Mouse (Mus musculus): Measurements from ENCODE around the gene Catsperz. TPM values are rescaled to one million over a fixed set of nuclear protein-coding genes. Genes with fewer than 3 reads are reported as not detected.

Catsperz gene
- polyA plus RNA-seq (2014; fragmentation: Illumina TruSeq; extraction: RNeasy Lipid Tissue Mini Kit (QIAGEN cat#74804); ENCODE audit: low read depth, low replicate concordance) = not detected

DNA sequence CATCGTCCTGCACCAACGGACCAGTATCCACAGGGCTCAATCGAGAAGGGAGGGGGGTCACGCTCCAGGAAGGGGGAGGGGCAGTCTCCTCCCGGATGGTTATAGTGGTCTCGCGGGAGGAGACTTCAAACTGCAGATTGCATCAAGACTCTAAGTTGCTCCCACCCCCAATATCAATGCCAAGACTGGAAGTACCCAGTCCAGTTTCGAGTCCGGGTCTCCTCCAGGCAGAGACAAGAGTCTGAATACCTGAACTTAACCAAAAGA is at the start of gene Catsperz:
Catsperz (minus strand) TSS at position 74 of the 267 bp plus-strand sequence.

DNA sequence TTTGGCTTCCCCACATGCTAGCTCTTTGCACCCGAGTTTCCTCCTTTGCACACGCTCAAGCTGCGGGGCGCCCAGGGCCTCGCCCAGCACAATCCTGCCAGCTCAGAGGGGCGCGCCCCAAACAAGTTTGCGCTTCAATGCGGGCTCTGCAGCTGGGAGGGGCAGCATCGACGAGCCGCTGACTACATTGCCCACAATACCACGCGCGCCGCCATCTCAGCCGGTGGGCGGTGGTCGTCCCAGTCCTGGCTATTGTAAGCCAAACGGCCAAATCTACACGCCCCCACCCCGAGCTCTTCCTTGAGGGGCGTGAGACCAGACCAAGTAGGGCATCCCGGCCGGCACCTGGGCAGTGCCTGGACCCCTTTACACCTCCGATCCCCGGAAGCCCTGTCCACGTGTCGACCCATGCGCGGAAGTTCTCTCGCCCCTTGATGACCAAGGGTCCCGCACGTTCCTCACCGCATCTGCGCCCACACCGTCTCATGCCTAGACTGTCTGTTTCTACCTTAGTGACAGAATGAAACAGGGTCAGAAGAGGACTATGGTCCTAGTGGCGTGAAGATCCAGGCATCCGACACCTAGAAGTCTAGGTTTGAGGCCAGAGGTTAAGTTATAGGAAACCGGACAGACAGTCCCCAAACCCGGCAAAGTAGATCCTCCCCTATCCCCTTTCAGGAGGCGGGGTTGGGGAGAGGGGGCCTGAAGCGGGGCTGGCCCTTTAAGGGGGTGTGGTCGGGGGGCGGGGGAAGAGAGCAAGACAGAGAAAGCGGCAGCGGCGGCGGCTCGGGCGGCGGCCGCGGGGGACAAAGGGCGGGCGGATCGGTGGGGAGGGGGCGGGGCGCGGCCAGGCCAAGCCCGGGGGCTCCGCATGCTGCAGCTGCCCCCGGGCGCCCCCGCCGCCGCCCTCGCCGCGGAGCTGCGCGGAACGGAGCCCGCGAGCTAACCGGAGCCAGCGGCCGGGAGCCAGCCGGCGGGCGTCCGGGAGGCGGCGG is 49.3 kb upstream of the Catsperz start, which contains the start of gene Ppp1r14b:
Ppp1r14b (plus strand) TSS at position 758 of the 995 bp plus-strand sequence.

DNA sequence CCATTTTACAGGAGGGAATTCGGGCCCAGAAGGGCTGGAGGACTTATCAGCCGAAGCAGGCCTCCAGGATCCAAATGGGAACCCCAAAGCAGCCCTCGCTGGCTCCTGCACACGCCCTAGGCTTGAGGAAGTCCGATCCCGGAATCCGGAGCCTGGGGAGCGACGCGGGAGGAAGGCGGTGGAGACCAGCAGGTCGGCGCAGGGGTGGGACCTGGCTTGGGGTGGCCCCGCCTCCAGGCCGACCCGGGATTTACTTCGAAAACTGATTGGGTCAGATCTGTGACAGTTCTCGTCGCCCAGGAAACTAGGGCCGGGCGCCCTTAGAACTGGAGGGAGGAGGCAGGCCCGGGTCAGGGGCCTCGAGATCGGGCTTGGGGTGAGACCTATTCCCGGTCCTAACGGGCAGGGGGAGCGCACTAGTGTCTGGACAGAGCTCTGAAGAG is 17.1 kb upstream of the Catsperz start, which contains the start of gene Gpr137:
Gpr137 (minus strand) TSS at position 232 of the 443 bp plus-strand sequence.

DNA sequence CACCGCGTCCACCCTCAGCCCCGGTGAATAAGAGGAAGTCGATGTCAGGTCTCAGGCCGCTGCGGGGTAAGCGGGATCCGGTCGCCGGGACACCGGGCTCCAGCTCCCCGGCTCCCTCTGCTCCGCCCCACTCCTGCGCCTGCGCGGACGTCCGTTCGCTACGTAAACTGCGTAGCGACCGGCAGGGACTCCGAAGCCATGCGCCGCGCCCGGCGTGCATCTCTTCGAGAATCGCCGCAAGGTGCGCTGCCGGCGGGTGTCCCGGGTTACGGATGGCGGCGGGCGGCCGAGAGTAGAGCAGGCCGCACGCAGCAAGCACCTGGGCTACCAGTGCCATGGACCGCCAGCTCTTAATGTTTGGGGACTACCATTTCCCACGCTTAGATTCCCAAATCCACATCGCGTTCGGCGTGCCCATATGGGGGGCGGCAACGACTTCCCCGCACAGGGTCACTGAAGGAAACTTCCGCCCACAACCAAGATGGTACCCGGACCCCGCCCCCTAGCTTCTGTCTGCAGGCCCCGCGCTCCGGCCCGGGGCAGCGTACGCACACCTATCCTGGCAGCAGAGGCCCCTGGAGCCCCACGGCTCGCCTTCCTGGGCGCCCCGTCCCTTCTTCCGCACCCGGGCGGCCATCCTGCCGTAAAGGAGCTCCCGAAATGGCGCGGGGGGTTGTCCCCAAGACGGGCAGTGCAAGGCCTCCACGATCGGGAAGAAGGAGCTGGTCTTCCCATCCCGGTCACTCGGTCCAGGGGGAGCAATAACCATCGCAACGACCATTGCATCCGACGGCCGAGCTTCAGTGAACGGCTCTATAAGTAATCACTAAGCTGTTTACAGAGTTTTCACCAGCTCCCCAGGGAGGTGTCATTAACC is 16.4 kb upstream of the Catsperz start, which contains the start of gene Bad:
Bad (plus strand) TSS at position 490 of the 877 bp plus-strand sequence.

DNA sequence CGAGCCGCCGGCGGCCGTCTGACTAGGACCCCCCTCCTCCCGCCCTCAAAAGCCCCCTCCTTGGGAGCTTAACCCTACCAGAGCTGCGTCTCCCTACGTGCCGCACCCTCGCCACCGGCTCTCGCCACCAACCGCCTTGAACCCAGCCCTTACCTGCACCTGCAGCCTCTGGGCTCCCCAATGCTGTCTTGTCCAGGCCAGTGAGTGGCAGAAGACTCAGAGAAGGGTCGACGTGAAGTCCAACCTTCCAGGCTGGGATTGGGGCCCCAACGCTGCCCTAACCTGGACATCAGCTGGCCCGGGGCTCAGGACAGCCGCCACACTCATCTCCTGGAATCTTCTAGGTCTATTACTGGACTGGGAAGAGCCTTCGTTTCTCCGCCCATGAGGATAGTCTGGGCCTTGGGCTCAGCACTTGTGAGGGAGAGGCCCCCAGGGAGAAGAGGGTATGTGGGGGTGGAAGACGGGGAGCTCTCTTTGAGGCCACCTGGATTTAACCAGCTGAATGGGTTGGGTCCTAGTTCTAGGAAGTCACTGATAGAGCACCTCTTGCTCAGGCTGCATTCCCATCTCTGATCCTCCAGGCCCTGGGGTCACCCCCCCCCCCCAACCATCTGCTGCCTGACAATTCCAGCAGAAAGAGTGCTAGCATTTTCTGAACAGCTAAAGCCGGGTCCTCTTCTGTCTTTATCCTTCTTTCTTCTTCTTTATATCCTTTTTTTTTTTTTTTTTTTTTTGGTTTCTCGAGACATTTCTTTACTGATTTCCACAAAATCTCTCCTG is 9.2 kb upstream of the Catsperz start, which contains the start of gene Kcnk4:
Kcnk4 (minus strand) TSS at position 321 of the 783 bp plus-strand sequence.

DNA sequence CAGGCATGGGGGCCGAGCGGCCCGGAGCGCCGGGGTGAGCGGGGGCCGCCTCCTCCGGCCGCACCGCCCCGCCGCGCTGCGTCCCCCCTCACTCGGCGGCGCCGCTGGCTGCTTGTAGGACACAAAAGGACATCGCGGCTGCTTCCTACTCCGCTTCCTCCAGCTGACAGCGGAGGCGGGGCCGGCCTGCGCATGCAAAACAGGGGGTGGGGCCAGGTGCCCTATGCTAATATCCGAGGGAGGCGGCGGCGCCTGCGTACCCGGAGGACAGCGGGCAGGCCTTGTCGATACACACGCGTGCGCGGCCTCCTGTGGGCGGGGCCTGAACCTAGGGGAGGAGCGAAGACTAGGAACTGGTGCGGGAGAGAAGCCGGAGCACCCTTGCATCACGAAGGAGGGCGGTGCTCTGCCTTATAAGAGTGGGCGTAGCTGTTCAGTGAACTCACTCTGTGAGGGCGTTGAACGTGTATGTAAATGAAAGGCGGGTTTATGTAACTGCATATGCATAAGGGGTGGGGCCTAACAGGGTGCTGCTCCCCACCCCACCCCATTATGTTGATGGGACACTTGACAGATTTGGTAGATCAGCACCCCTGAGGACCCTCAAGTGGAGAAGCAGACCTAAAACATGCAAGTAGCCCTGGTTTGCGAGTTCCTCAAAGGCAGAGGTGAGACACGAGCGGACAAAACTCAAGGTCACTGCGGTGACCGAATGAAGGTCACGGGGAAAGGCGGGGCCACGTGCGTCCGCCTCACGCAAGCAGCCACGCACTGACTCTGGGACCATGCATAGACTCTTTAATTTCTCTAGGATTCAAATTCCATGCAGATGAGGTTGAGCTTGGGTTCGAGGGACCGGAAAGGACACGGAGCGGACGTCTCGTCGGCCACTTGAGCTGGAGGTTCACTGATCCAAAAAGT is 3.3 kb downstream of the Catsperz start, which contains the start of gene Esrra:
Esrra (minus strand) TSS at position 167 of the 921 bp plus-strand sequence.

DNA sequence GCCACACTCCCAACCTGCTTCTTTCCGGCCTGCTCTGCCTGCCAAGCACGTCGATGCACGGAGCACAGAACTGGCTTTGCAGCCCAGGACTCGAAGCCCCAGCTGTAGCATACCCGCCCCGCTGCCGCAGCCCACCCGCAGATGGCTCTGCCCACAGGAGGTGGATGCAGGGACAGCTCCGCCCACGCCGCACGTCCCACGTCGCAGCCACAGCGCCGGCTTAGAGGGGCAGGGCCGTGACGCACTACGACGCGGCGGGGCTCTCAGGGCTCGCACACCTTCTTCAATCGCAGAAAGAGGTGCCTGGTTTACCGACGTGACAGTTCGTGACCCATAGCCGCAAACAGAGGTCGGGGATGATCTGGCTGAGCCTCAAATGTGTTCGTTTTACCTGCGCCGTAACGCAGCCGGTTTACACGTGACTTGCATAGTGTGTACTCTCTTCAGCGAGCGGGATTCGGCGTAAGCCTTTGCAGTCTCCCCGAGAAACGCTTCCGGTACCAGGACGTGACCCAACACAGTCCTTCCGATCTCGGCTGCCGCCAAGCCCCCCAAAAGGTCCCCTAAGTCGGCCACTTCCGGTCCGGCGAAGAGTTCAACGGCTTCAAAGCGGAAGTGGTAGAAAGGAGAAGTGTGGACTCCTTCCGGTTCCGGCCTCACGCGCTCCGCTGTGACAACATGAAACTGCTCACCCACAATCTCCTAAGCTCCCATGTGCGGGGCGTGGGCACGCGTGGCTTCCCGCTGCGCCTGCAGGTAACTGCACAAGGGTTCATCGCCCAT is 15.5 kb downstream of the Catsperz start, which contains the start of the genes Trmt112 and Prdx5:
Trmt112 (plus strand) TSS at position 192 of the 783 bp plus-strand sequence.
Prdx5 (minus strand) TSS at position 600 of the 783 bp plus-strand sequence.

Other genes starting within 250 kb of the Catsperz start
- gene Rps6ka4, start 84.7 kb downstream of the Catsperz start, polyA plus RNA-seq (2014; fragmentation: Illumina TruSeq; extraction: RNeasy Lipid Tissue Mini Kit (QIAGEN cat#74804); ENCODE audit: low read depth, low replicate concordance) = not detected
- gene Ccdc88b, start 67.2 kb downstream of the Catsperz start, polyA plus RNA-seq (2014; fragmentation: Illumina TruSeq; extraction: RNeasy Lipid Tissue Mini Kit (QIAGEN cat#74804); ENCODE audit: low read depth, low replicate concordance) = not detected
- gene Trmt112, start 15.7 kb downstream of the Catsperz start, polyA plus RNA-seq (2014; fragmentation: Illumina TruSeq; extraction: RNeasy Lipid Tissue Mini Kit (QIAGEN cat#74804); ENCODE audit: low read depth, low replicate concordance) = 17.5 TPM
- gene Prdx5, start 15.3 kb downstream of the Catsperz start, polyA plus RNA-seq (2014; fragmentation: Illumina TruSeq; extraction: RNeasy Lipid Tissue Mini Kit (QIAGEN cat#74804); ENCODE audit: low read depth, low replicate concordance) = 192 TPM
- gene Esrra, start 3.6 kb downstream of the Catsperz start, polyA plus RNA-seq (2014; fragmentation: Illumina TruSeq; extraction: RNeasy Lipid Tissue Mini Kit (QIAGEN cat#74804); ENCODE audit: low read depth, low replicate concordance) = 2.4 TPM
- not detected for gene Kcnk4, start 9.1 kb upstream of the Catsperz start, polyA plus RNA-seq (2014; fragmentation: Illumina TruSeq; extraction: RNeasy Lipid Tissue Mini Kit (QIAGEN cat#74804); ENCODE audit: low read depth, low replicate concordance)
- gene Bad, start 16.5 kb upstream of the Catsperz start, polyA plus RNA-seq (2014; fragmentation: Illumina TruSeq; extraction: RNeasy Lipid Tissue Mini Kit (QIAGEN cat#74804); ENCODE audit: low read depth, low replicate concordance) = 1.1 TPM
- not detected for gene Gpr137, start 17.1 kb upstream of the Catsperz start, polyA plus RNA-seq (2014; fragmentation: Illumina TruSeq; extraction: RNeasy Lipid Tissue Mini Kit (QIAGEN cat#74804); ENCODE audit: low read depth, low replicate concordance)
- gene Ppp1r14b, start 49.6 kb upstream of the Catsperz start, polyA plus RNA-seq (2014; fragmentation: Illumina TruSeq; extraction: RNeasy Lipid Tissue Mini Kit (QIAGEN cat#74804); ENCODE audit: low read depth, low replicate concordance) = 4.0 TPM
- gene Plcb3, start 51.1 kb upstream of the Catsperz start, polyA plus RNA-seq (2014; fragmentation: Illumina TruSeq; extraction: RNeasy Lipid Tissue Mini Kit (QIAGEN cat#74804); ENCODE audit: low read depth, low replicate concordance) = 1.8 TPM
- 13.6 TPM for gene Fkbp2, start 55.1 kb upstream of the Catsperz start, polyA plus RNA-seq (2014; fragmentation: Illumina TruSeq; extraction: RNeasy Lipid Tissue Mini Kit (QIAGEN cat#74804); ENCODE audit: low read depth, low replicate concordance)
- gene Vegfb, start 62.3 kb upstream of the Catsperz start, polyA plus RNA-seq (2014; fragmentation: Illumina TruSeq; extraction: RNeasy Lipid Tissue Mini Kit (QIAGEN cat#74804); ENCODE audit: low read depth, low replicate concordance) = 10.3 TPM
- not detected for gene Dnajc4, start 67.2 kb upstream of the Catsperz start, polyA plus RNA-seq (2014; fragmentation: Illumina TruSeq; extraction: RNeasy Lipid Tissue Mini Kit (QIAGEN cat#74804); ENCODE audit: low read depth, low replicate concordance)
- gene Nudt22, start 70.7 kb upstream of the Catsperz start, polyA plus RNA-seq (2014; fragmentation: Illumina TruSeq; extraction: RNeasy Lipid Tissue Mini Kit (QIAGEN cat#74804); ENCODE audit: low read depth, low replicate concordance) = not detected
- gene Trpt1, start 70.8 kb upstream of the Catsperz start, polyA plus RNA-seq (2014; fragmentation: Illumina TruSeq; extraction: RNeasy Lipid Tissue Mini Kit (QIAGEN cat#74804); ENCODE audit: low read depth, low replicate concordance) = not detected
- gene Fermt3, start 94.1 kb upstream of the Catsperz start, polyA plus RNA-seq (2014; fragmentation: Illumina TruSeq; extraction: RNeasy Lipid Tissue Mini Kit (QIAGEN cat#74804); ENCODE audit: low read depth, low replicate concordance) = not detected
- 47.9 TPM for gene Stip1, start 114.6 kb upstream of the Catsperz start, polyA plus RNA-seq (2014; fragmentation: Illumina TruSeq; extraction: RNeasy Lipid Tissue Mini Kit (QIAGEN cat#74804); ENCODE audit: low read depth, low replicate concordance)
- 3.9 TPM for gene Macrod1, start 131.4 kb upstream of the Catsperz start, polyA plus RNA-seq (2014; fragmentation: Illumina TruSeq; extraction: RNeasy Lipid Tissue Mini Kit (QIAGEN cat#74804); ENCODE audit: low read depth, low replicate concordance)
- gene Flrt1, start 180.3 kb upstream of the Catsperz start, polyA plus RNA-seq (2014; fragmentation: Illumina TruSeq; extraction: RNeasy Lipid Tissue Mini Kit (QIAGEN cat#74804); ENCODE audit: low read depth, low replicate concordance) = 5.8 TPM

Measured in kidney, adult 10 weeks (tissue).